Mouse (Mus musculus): ENCODE measurements around the gene Frzb. TPM values are rescaled to one million over a fixed set of nuclear protein-coding genes. Genes with fewer than 3 reads are reported as not detected.
"Not testable (repeated sequence)": the region's sequence is repeated elsewhere in the genome, so short reads cannot be mapped to it uniquely, and the experiment has no call there.

Gene Frzb
- 23.5 and 24.3 TPM in 2 replicates for polyA plus RNA-seq (2015; fragmentation: Nextera tagmentation; extraction: Ambion mirVana)

DNA sequence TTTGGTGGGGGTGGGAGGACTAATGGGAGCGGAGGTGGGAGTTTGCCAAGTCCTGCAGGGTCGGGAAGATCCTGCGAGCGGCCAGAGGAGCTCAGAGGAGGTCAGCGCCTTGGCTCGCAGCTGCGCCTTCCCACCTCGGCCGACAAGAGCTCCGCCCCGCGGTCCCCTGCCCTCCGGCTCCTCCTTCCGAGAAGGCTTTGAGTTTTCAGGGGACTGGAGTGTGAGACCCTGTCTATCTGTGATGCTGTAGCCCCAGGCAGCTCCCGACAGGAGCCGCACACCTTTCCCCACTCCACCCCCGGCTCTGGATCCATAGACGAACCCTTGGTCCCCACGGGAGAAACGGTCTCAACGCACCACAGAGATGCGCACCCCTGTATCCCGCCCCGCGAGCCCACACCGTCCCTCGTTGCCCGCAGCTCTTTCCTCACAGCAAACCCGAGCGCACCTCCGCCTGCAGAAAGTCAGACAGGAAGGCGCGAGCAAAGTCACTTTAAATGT, at the start of gene Frzb:
Gene Frzb, minus strand, starts transcription at position 335 of the 501 bp plus-strand sequence.
- H3K27me3 ChIP-seq (ENCODE audit: insufficient read depth, low read length), result no peaks in the 10 kb centered on the region
- ATAC-seq (replicated peaks; ENCODE audit: low FRiP score, low read depth) (peak; percentile 85), DNase-seq (ENCODE audit: low spot score) (peak; percentile 89)
- H3K27ac ChIP-seq, result peak within 1 kb of the TSS; percentile 59
- H3K9me3 ChIP-seq (replicated peaks; ENCODE audit: low read length), result no peaks in the 10 kb centered on the region
- peak within 1 kb of the TSS; percentile 57 for H3K4me3 ChIP-seq (replicated peaks; ENCODE audit: low read depth, low read length)
- H3K4me1 ChIP-seq (replicated peaks; ENCODE audit: insufficient read depth, low read length), result peaks cover 10% of the 10 kb centered on the region; the same call in 1 of the 2 replicates
- peak within 1 kb of the TSS; percentile 56 for H3K9ac ChIP-seq (ENCODE audit: low read depth, low read length)
- H3K36me3 ChIP-seq (ENCODE audit: insufficient read depth, low read length), result no peaks in the 10 kb centered on the region
- 0% methylated on average over 33 of the region's 33 CpGs for WGBS
- TF ChIP-seq CTCF (IDR thresholded peaks at IDR 0.05; ENCODE audit: low read depth), result no peak
- H3K4me2 ChIP-seq (ENCODE audit: low read length), result peak within 1 kb of the TSS; percentile 99

DNA sequence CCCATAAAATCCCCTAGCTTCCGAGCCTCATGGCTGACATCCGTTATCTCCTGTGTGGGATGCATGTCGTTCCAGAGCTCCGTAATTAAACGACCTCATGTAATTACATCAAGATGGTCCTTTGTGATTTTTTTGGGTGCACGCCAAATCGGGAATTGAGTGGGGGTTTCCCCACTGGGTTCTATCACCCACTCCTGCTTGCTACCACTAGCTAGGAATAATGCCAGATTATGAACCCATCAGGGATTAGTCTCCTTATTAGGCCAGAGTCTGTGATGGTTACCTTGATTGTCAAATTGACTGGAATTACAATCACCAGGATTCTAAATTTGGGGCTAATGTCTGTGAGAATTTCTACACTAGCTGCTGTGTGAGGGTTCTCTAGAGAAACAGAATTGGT, 47.9 kb upstream of the Frzb start:
- 48% methylated on average over 7 of the region's 7 CpGs for WGBS

GRCm38 (mm10) chr2:80486851-80487250, 39.4 kb upstream of the Frzb start:
- Histone ChIP-seq H3K9me3 (replicated peaks; ENCODE audit: low read length) (no peaks in the 10 kb centered on the region), H3K4me2 (ENCODE audit: low read length) (no peak overlapping the region), H3K4me1 (replicated peaks; ENCODE audit: insufficient read depth, low read length) (no peaks in the 10 kb centered on the region), H3K9ac (ENCODE audit: low read depth, low read length) (no peak overlapping the region), H3K36me3 (ENCODE audit: insufficient read depth, low read length) (no peaks in the 10 kb centered on the region), H3K4me3 (replicated peaks; ENCODE audit: low read depth, low read length) (no peak overlapping the region), H3K27me3 (ENCODE audit: insufficient read depth, low read length) (no peaks in the 10 kb centered on the region), H3K27ac (no peak overlapping the region)
- peak; percentile 51 for DNase-seq (ENCODE audit: low spot score)
- TF ChIP-seq CTCF (IDR thresholded peaks at IDR 0.05; ENCODE audit: low read depth), result no peak
- ATAC-seq (replicated peaks; ENCODE audit: low FRiP score, low read depth), result 0 out of 2 replicates have a peak, but pooled peaks have one; percentile 29
- WGBS, result 29% methylated on average over 5 of the region's 5 CpGs

More for the DNA sequence above, 47.9 kb upstream of the Frzb start:
- H3K9ac ChIP-seq (ENCODE audit: low read depth, low read length); H3K4me1 ChIP-seq (replicated peaks; ENCODE audit: insufficient read depth, low read length); H3K27me3 ChIP-seq (ENCODE audit: insufficient read depth, low read length); H3K9me3 ChIP-seq (replicated peaks; ENCODE audit: low read length); H3K36me3 ChIP-seq (ENCODE audit: insufficient read depth, low read length); H3K27ac ChIP-seq; H3K4me3 ChIP-seq (replicated peaks; ENCODE audit: low read depth, low read length); ATAC-seq (replicated peaks; ENCODE audit: low FRiP score, low read depth); H3K4me2 ChIP-seq (ENCODE audit: low read length); DNase-seq (ENCODE audit: low spot score): not testable (repeated sequence)

DNA sequence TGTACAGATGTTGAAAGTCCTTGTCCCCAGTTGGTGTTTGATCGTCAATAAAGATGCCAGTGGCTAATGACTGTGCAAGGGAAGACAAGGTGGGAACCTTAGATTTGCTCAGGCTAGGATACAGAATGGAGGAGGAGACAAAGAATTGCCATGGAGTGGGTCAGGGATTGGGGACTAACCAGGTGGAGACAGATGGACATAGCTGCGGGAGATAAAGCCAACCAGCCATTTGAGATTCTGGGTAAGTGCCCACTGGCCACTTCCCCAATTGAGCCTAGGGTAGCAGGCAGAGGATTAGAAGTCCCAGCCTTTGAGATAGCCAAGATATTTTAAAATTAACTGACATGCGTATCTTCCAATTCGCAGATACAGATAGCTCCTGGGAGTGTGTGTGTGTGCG, 37.5 kb upstream of the Frzb start:
- Histone ChIP-seq H3K9me3 (replicated peaks; ENCODE audit: low read length) (no peaks in the 10 kb centered on the region), H3K4me2 (ENCODE audit: low read length) (no peak overlapping the region), H3K27ac (no peak overlapping the region), H3K9ac (ENCODE audit: low read depth, low read length) (no peak overlapping the region), H3K4me3 (replicated peaks; ENCODE audit: low read depth, low read length) (no peak overlapping the region), H3K4me1 (replicated peaks; ENCODE audit: insufficient read depth, low read length) (no peaks in the 10 kb centered on the region), H3K27me3 (ENCODE audit: insufficient read depth, low read length) (no peaks in the 10 kb centered on the region), H3K36me3 (ENCODE audit: insufficient read depth, low read length) (no peaks in the 10 kb centered on the region)
- 93% methylated on average over 5 of the region's 5 CpGs for WGBS
- TF ChIP-seq CTCF (IDR thresholded peaks at IDR 0.05; ENCODE audit: low read depth), result no peak
- no peak for DNase-seq (ENCODE audit: low spot score)
- ATAC-seq (replicated peaks; ENCODE audit: low FRiP score, low read depth), result no peak

DNA sequence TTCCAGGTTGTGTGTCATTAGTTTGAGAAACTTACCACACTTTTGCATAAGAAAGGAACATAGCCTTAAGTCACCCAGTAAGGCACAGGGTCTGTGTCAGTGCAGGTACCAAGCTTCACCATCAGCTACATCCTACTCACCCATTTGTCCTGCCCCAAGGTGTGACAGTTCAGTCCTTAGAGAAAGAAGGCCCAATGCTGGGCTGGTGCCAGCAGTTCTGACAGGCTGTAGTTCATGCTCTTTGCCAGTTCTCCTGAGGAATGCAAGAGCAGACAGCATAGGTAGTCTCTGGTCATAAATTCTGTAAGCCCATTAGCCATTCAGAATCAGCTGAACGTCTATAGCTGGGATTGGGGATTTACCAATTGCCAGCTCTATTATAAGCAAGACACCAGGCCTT, 28.4 kb upstream of the Frzb start:
- no peak for DNase-seq (ENCODE audit: low spot score)
- WGBS, result 30% methylated on average over 1 of the region's 1 CpGs
- Histone ChIP-seq H3K27ac (no peak overlapping the region), H3K36me3 (ENCODE audit: insufficient read depth, low read length) (no peaks in the 10 kb centered on the region), H3K27me3 (ENCODE audit: insufficient read depth, low read length) (no peaks in the 10 kb centered on the region), H3K4me2 (ENCODE audit: low read length) (no peak overlapping the region), H3K4me3 (replicated peaks; ENCODE audit: low read depth, low read length) (no peak overlapping the region), H3K9ac (ENCODE audit: low read depth, low read length) (no peak overlapping the region), H3K4me1 (replicated peaks; ENCODE audit: insufficient read depth, low read length) (no peaks in the 10 kb centered on the region), H3K9me3 (replicated peaks; ENCODE audit: low read length) (no peaks in the 10 kb centered on the region)
- no peak for ATAC-seq (replicated peaks; ENCODE audit: low FRiP score, low read depth)
- TF ChIP-seq CTCF (IDR thresholded peaks at IDR 0.05; ENCODE audit: low read depth), result no peak

- Histone ChIP-seq H3K4me1 (replicated peaks; ENCODE audit: insufficient read depth, low read length) (no peaks in the 10 kb centered on the region), H3K9me3 (replicated peaks; ENCODE audit: low read length) (no peaks in the 10 kb centered on the region), H3K9ac (ENCODE audit: low read depth, low read length) (no peak overlapping the region), H3K36me3 (ENCODE audit: insufficient read depth, low read length) (no peaks in the 10 kb centered on the region), H3K4me3 (replicated peaks; ENCODE audit: low read depth, low read length) (no peak overlapping the region), H3K27me3 (ENCODE audit: insufficient read depth, low read length) (no peaks in the 10 kb centered on the region), H3K27ac (no peak overlapping the region), H3K4me2 (ENCODE audit: low read length) (no peak overlapping the region)
- no peak for TF ChIP-seq CTCF (IDR thresholded peaks at IDR 0.05; ENCODE audit: low read depth)
- ATAC-seq (replicated peaks; ENCODE audit: low FRiP score, low read depth) (no peak), DNase-seq (ENCODE audit: low spot score) (no peak)
- 54% methylated on average over 5 of the region's 5 CpGs for whole genome bisulfite sequencing
Observed at GRCm38 (mm10) chr2:80474247-80474796, 26.9 kb upstream of the Frzb start.
